Mouse (Mus musculus) mouse embryonic stem cell (cell line): Measurements from ENCODE around the gene Slc44a3.

Source experiments
- in situ Hi-C, 2 experiments: fragments of 300-500 bp; cut with MboI; formaldehyde crosslinking; loops; 1 replicate in 1 of 2; 3 replicates in 1 of 2; pipeline ENCODE4 v1.14.3; 2019 to 2020; ENCODE audit warnings: low sequenced_read_pairs in 2 of 2, low pct_unique_long_range_greater_than_20kb in 1 of 2, mixed read lengths in 1 of 2; ENCODE audit not compliant: unreplicated experiment in 1 of 2

Slc44a3 gene

GRCm38 (mm10) chr3:121558861-121559260, 26.7 kb upstream of the Slc44a3 start:
- in situ Hi-C loops: no loop called here

- in situ Hi-C loops: no loop called here
Measured at GRCm38 (mm10) chr3:121556304-121556703, 24.1 kb upstream of the Slc44a3 start.

DNA sequence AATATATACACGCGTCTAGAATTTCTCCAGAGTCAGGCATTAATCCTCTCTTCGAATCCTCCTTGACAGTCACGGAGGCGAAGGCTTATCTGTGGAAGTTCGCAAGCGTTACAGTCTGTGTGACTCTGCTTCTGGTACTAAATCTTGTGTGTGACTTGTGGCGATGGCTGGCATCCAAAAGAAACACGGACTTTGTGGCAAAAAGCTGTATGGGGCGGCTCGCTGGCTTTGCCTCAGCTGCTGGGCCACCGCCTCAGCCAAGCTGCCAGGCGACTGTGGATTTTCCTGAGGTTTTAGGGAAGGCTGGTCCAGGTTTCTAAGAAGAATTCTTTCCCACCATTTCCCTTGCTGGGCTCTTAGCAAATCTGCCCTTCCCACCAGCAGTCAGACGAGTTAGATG, 21.1 kb upstream of the Slc44a3 start:
- in situ Hi-C loops: loop anchor here (5.0 kb wide), 2 partner anchors 34 to 184 kb away; no protein-coding TSS in a partner anchor

GRCm38 (mm10) chr3:121552723-121553122, 20.5 kb upstream of the Slc44a3 start:
- in situ Hi-C loops: loop anchor here (5.0 kb wide), 2 partner anchors 35 to 185 kb away; no protein-coding TSS in a partner anchor

DNA sequence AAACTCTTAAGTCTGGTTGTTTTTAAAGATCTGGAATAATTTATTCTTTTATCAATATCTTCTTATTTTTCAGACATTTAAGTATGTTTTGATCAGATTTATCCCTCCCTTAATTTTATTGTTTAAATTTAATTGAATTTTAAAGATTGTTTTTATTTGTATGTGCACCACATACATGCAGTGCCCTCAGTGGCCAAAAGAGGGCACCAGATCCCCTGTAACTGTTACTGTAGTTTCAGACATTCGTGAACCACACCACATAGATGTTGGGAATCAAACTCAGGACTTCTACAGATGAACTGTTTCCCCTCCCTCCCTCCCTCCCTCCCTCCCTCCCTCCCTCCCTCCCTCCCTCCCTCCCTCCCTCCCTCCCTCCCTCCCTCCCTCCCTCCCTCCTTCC, 18.2 kb upstream of the Slc44a3 start:
- in situ Hi-C loops: loop anchor here (5.0 kb wide), 2 partner anchors 37 to 187 kb away; no protein-coding TSS in a partner anchor

DNA sequence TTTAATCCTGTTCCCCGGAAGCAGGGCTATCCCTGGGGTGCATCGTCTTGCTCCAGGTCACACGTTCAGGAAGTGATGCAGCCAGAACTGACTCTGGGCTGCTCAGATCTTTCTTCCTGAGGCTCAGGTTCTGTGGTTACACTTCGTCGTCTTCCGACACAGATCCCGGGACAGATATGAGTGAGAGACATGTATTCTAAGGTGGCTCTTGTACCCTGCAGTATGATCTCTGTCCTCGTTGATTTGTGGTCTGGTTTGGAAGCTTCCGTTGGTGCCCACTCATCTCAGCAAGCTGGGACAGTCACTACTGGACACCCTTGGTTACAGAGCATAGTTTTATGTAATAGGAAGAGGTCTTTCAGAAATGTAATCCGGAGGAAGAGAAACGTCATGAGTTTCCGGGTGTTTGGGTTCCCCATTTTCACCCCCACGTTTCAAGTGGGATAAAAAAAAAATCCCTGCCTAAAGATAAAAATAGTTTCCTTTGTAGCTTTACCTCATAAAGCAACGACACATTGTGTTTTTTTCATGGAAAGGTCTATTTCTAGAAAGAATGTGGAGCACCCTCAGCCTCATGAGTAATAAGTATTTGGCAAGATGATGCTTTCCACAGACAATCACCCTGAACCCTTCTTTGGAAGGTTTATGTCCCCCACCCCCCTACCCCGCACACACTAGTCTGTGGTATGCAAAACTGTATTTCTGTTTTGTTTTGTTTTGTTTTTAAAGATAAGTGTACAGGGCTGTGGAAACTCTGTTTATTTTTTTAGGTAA, 15.8 kb upstream of the Slc44a3 start:
- in situ Hi-C loops: loop anchor here (10.0 to 25.0 kb wide), 2 partner anchors 327 to 564 kb away; no protein-coding TSS in a partner anchor

- in situ Hi-C loops: loop anchor here (10.0 to 25.0 kb wide), 2 partner anchors 334 to 572 kb away; no protein-coding TSS in a partner anchor
Measured at GRCm38 (mm10) chr3:121540621-121541020, 8.4 kb upstream of the Slc44a3 start.

- in situ Hi-C loops: loop anchor here (10.0 to 25.0 kb wide), 2 partner anchors 335 to 572 kb away; no protein-coding TSS in a partner anchor
Measured at GRCm38 (mm10) chr3:121539871-121540431, 7.7 kb upstream of the Slc44a3 start.

DNA sequence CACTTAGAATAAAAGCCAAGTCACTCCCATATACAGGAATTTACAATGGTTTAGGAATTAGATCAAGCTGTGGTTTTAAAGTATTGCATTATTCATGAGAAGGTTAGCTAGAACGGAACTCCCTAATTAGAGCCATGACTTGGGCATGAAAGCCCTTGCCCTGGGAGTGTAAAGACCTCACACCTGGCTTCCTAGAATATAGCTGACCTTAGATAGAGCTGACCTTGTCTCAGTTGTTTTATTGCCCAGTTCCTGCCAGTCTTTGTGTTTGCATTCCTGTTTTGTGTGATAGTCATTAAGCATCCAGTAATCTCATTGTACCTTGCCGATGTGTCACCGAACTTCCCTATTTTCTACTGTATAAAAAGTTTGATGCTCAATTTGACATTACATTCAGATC, 6.6 kb upstream of the Slc44a3 start:
- in situ Hi-C loops: loop anchor here in 1 of 2 experiments (25.0 kb wide), 1 partner anchor 573 kb away; no protein-coding TSS in a partner anchor

GRCm38 (mm10) chr3:121537996-121538395, 5.8 kb upstream of the Slc44a3 start:
- in situ Hi-C loops: loop anchor here in 1 of 2 experiments (25.0 kb wide), 1 partner anchor 574 kb away; no protein-coding TSS in a partner anchor

DNA sequence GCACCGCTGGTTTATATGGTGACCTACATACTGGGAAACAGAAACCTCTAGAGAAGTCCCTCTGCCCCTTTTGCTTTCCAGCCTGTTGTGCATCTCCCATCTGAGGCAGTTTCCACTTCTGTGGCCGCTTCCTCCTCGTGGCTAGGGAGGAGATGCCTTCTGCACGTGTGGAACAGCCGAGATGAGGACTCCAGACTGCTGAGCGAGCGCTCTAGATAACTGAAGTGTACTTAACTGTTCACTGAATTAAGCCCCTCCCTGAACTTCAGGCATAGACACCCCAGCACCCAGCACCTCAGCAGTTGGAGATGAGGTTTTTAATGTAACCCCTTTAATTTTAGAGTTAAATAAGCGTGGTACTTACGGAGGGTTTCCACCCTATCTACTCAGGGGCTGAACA, 4.6 kb upstream of the Slc44a3 start:
- in situ Hi-C loops: loop anchor here in 1 of 2 experiments (25.0 kb wide), 1 partner anchor 575 kb away; no protein-coding TSS in a partner anchor

DNA sequence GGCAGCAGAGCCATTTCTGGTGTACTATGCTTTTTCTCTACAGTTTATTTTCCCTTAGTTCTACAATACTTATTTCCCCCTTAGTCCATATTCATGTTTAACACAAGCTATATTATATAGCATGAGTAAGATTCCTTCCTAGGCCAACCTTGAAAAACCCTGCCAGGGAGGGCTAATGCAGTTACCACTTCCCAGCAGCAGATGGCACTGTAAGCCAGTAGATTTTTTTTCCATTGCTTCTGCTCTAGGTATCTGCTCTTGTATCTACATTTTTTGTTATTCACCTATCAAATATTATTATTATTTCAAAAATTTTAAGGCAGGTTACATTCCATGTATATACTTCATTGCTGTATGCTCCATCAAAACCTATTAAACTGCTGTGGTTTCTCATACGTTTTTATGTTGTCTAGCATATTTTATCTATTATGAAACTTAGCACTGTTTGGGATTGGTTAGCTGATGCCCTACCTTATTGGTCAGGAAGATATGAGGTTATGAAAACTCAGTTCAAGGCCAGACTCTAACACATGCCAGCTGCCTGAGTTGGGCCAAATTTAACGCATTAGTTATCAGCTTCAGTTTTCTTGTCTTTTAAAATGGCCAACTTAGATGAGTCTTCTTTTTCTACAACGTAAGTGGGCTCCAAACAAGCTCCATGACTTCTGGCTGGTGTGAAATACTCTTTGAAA, 3.8 kb upstream of the Slc44a3 start:
- in situ Hi-C loops: loop anchor here in 1 of 2 experiments (25.0 kb wide), 1 partner anchor 576 kb away; no protein-coding TSS in a partner anchor

- in situ Hi-C loops: loop anchor here in 1 of 2 experiments (25.0 kb wide), 1 partner anchor 581 kb away; no protein-coding TSS in a partner anchor
Measured at GRCm38 (mm10) chr3:121531370-121532148, 645 bp downstream of the Slc44a3 start.

GRCm38 (mm10) chr3:121530546-121531258, 1.5 kb downstream of the Slc44a3 start:
- in situ Hi-C loops: loop anchor here in 1 of 2 experiments (25.0 kb wide), 1 partner anchor 582 kb away; no protein-coding TSS in a partner anchor

- in situ Hi-C loops: loop anchor here in 1 of 2 experiments (25.0 kb wide), 1 partner anchor 586 kb away; no protein-coding TSS in a partner anchor
Measured at GRCm38 (mm10) chr3:121526096-121527093, 5.8 kb downstream of the Slc44a3 start.

GRCm38 (mm10) chr3:121521633-121522125, 10.5 kb downstream of the Slc44a3 start:
- in situ Hi-C loops: loop anchor here in 1 of 2 experiments (25.0 kb wide), 1 partner anchor 359 kb away; the partner anchor contains the start of gene Rwdd3
